Mouse (Mus musculus) limb, embryonic 11.5 days (tissue): ENCODE data around the gene Sertad1. TPM values are rescaled to one million over a fixed set of nuclear protein-coding genes. Genes with fewer than 3 reads are reported as not detected.

Experiments
- ATAC-seq: fragments of 200-750 bp; cut with Nextera tagmentation; 2 replicates; pipeline ENCODE4 v1.8.0; 2017; ENCODE audit warnings: low read depth; ENCODE audit not compliant: insufficient number of reproducible peaks, low FRiP score, low TSS enrichment
- DNase-seq: peaks from one replicate; pipeline ENCODE4 v3.0.0-alpha.2; 2015; ENCODE audit warnings: low spot score
- H3K27ac ChIP-seq: fragments of 300-500 bp; sonication (generic); replicated peaks from 2 replicates; pipeline ENCODE4 v1.5.1; 2014; ENCODE audit warnings: low read depth, mild to moderate bottlenecking, low read length
- H3K27me3 ChIP-seq: fragments of 300-500 bp; sonication (generic); 2 replicates; pipeline ENCODE4 v1.6.1; 2014; ENCODE audit warnings: mild to moderate bottlenecking, low read length, mixed read lengths; ENCODE audit not compliant: control insufficient read depth, insufficient read depth
- H3K36me3 ChIP-seq: fragments of 300-500 bp; sonication (generic); 2 replicates; pipeline ENCODE4 v1.6.1; 2014; ENCODE audit warnings: mild to moderate bottlenecking, low read length, moderate library complexity, mixed read lengths; ENCODE audit not compliant: control insufficient read depth, insufficient read depth
- H3K4me1 ChIP-seq: fragments of 300-500 bp; sonication (generic); 2 replicates; pipeline ENCODE4 v1.6.1; 2014; ENCODE audit warnings: low read length, mixed read lengths; ENCODE audit not compliant: control insufficient read depth, insufficient read depth
- H3K4me2 ChIP-seq: fragments of 300-500 bp; sonication (generic); 2 replicates; pipeline ENCODE4 v1.6.1; 2014; ENCODE audit warnings: low read depth, mild to moderate bottlenecking, moderate library complexity; ENCODE audit not compliant: severe bottlenecking
- H3K4me3 ChIP-seq: fragments of 300-500 bp; sonication (generic); 2 replicates; pipeline ENCODE4 v1.5.1; 2014; ENCODE audit warnings: low read depth, low read length
- H3K9ac ChIP-seq: fragments of 300-500 bp; sonication (generic); 2 replicates; pipeline ENCODE4 v1.6.1; 2014; ENCODE audit warnings: mild to moderate bottlenecking, low read length
- H3K9me3 ChIP-seq: fragments of 300-500 bp; sonication (generic); 2 replicates; pipeline ENCODE4 v1.6.1; 2016; ENCODE audit warnings: low read length; ENCODE audit not compliant: control insufficient read depth
- WGBS: fragments of 180-500 bp; shearing (Covaris S2); extraction: QIAGEN DNeasy Blood & Tissue Kit; methylation state at CpG from one replicate; pipeline ENCODE4 v1.1.7; 2014; 5-methylcytosine and 5-hydroxymethylcytosine counted together
- polyA plus RNA-seq: library from polyadenylated mRNA; unstranded; fragments of >200 nt; fragmentation: Nextera tagmentation; extraction: Ambion mirVana; gene quantifications from 2 replicates; pipeline ENCODE4 v1.2.1, GENCODE M21; 2014

The Sertad1 gene
- 29.0 and 31.5 TPM in 2 replicates for polyA plus RNA-seq

DNA sequence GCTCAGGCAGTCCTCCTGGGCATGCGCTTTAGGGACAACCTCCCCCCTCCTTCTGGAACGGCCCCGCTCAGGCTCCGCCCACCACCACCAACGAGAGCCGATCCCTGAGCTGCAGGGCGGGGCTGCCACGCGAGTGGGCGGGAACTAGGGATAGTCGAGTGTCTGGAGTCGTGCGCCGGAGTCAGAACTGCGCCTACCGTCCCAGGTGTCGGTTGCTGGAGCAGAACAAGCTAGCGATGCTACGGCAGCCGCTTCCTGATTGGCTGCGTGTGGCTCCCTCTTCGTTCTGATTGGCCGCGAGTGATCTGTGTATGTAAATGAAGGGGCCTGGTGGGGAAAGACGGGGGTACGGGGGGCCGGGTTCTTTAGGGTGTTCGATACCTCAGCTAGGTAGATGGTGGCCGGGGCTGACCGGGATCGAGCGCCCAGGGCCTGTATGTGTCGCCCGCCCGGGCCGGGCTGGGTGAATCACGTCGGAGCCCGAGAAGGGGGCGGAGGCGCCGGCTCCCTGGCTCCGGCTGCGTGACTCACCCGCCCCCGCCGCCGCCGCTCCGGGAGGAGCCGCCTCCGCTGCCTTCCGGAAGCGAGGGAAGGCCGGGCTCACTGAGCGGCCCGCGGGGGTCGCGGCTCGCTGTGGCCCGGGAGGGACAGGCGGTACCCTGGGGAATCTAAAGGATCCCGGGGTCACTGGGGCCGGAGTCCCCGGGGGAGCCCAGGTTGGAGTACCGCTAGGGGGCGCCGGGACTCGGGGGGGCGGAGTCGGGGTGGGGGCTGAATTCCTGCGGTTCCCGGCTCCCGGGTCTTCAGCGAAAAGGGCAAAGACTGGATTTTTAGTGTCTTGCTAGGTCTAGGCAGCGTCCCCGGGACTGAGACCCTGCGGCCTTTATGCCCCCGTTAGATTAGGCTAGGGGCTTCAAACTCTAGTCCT lies at the start of gene Sertad1:
Gene Sertad1, plus strand, starts transcription at position 141 of the 928 bp plus-strand sequence.
- WGBS = under 1% methylated on average over 79 of the region's 80 CpGs
- H3K4me1 ChIP-seq = peaks cover 9% of the 10 kb centered on the region; the same call in 1 of the 2 replicates
- ATAC-seq (peak; percentile 94), DNase-seq (peak; percentile 100)
- H3K4me3 ChIP-seq = peak within 1 kb of the TSS; percentile 78
- H3K9me3 ChIP-seq = no peaks in the 10 kb centered on the region
- peak within 1 kb of the TSS; percentile 82 for H3K9ac ChIP-seq
- H3K4me2 ChIP-seq = peak within 1 kb of the TSS; percentile 66
- H3K27me3 ChIP-seq = no peaks in the 10 kb centered on the region
- H3K27ac ChIP-seq = peak within 1 kb of the TSS; percentile 97
- H3K36me3 ChIP-seq = no peaks in the 10 kb centered on the region; the same call in 1 of the 2 replicates

DNA sequence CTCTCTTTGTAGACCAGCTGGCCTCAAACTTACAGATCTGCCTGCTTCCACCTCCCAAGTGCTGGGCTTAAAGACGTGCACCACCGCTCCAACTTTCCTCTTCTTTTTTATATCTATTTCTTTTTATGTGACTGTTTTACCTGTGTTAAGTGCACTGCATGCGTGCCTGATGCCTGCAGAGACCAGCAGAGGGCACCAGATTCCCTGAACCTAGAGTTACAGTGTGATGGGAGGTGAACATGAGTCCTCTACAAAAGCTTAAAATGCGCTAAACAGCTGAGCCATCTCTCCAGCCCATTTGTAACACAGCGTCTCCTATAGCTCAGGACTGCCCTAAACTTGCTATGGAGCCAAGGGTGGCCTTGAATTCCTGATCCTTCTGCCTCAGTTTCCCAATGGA lies 49.2 kb upstream of the Sertad1 start:
- 59% methylated on average over 5 of the region's 5 CpGs for WGBS
- H3K4me1 ChIP-seq = no peaks in the 10 kb centered on the region
- no peak overlapping the region for H3K4me3 ChIP-seq
- ATAC-seq = no peak
- DNase-seq = peak; percentile 55
- no peak overlapping the region for H3K27ac ChIP-seq
- H3K9me3 ChIP-seq = no peaks in the 10 kb centered on the region; the same call in 1 of the 2 replicates
- no peak overlapping the region for H3K4me2 ChIP-seq
- peaks cover 15% of the 10 kb centered on the region for H3K27me3 ChIP-seq
- no peak overlapping the region for H3K9ac ChIP-seq
- H3K36me3 ChIP-seq = no peaks in the 10 kb centered on the region

DNA sequence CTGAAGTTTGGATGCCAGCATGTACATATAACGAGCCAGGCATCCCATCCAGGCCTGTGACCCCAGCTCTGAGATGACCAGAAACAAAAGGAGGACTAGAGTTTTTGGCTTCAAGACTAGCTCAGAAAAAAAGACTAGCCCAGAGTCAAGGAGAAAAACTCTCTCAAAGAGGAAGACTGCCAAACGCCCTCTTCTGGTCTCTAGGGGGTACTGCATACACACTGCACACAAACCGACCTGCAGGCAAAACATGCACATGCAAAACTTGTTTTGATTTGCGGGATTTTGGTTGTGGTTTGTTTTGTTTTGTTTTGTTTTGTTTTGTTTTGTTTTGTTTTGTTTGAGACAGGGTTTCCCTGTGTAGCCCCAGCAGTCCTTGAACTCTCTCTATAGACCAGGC lies 46.7 kb upstream of the Sertad1 start:
- Histone ChIP-seq H3K4me3 (no peak overlapping the region), H3K36me3 (no peaks in the 10 kb centered on the region), H3K27me3 (peaks cover 1% of the 10 kb centered on the region; the same call in 1 of the 2 replicates), H3K9ac (no peak overlapping the region), H3K4me1 (no peaks in the 10 kb centered on the region), H3K4me2 (no peak overlapping the region), H3K9me3 (no peaks in the 10 kb centered on the region; the same call in 1 of the 2 replicates), H3K27ac (no peak overlapping the region)
- 80% methylated on average over 4 of the region's 4 CpGs for WGBS
- ATAC-seq = no peak
- no peak for DNase-seq

GRCm38 (mm10) chr7:27446051-27446450 lies 40.7 kb upstream of the Sertad1 start:
- ATAC-seq (no peak), DNase-seq (peak; percentile 29)
- 3% methylated on average over 18 of the region's 18 CpGs for WGBS
- Histone ChIP-seq H3K9ac (peak overlapping the region; percentile 56), H3K4me1 (0 out of 2 replicates have a peak, but pooled peaks cover 4% of the 10 kb centered on the region), H3K36me3 (no peaks in the 10 kb centered on the region), H3K27ac (no peak overlapping the region), H3K4me3 (peak overlapping the region; percentile 38), H3K27me3 (peaks cover 24% of the 10 kb centered on the region), H3K4me2 (peak overlapping the region; percentile 94), H3K9me3 (no peaks in the 10 kb centered on the region; the same call in 1 of the 2 replicates)

DNA sequence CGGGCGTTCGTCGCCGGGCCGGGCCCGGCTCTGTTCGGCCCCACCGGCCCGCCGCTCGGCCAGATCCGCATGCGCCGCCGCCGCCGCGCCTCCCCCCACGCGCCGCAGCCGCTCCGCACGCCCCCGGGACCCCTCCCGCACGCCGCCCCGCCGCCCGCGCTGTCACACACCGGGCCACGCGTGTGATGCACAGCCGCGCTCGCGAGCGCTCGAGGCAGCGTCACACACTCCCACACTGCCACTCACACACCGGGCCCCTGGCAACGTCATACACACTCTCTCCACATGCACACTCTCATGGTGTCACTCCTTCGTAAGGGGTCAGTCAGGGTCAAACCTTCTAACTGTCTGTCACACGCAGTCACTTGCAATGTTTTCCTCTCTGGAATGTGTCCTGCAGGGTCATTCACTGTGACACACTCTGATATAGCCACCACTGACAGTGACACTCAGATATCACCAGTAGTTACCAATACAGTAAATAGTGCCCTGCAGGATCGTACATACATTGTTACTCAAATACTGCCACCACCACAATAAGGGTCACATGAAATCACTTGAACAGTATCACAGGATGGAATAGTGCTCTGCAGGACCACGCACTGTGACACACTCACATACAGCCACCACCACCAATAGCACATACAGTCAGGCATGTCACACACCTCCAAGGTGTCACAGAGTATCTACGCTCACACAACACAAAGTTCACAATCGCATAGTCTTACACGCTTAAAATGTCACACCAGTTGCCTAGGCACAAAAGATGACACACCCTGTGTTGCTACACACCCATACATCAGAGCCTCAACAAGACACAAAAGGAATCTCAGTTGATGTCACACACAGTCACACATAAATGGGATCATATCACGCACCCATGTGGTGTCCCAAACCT lies 39.9 kb upstream of the Sertad1 start:
- 8% methylated on average over 51 of the region's 53 CpGs for WGBS

GRCm38 (mm10) chr7:27447419-27448286 lies 39.1 kb upstream of the Sertad1 start, which contains the start of the genes Sptbn4 and Blvrb:
Gene Sptbn4 (minus strand): TSS chr7:27447686.
Gene Blvrb (plus strand): TSS chr7:27447978.
- H3K4me3 ChIP-seq = peak within 1 kb of the TSS; percentile 49
- peak within 1 kb of the TSS; percentile 56 for H3K9ac ChIP-seq
- peak; percentile 97 for DNase-seq
- ATAC-seq = peak; percentile 90
- H3K4me1 ChIP-seq = 0 out of 2 replicates have a peak, but pooled peaks cover 4% of the 10 kb centered on the region
- peak within 1 kb of the TSS; percentile 42; the same call in 1 of the 2 replicates for H3K27ac ChIP-seq
- H3K4me2 ChIP-seq = peak within 1 kb of the TSS; percentile 94
- H3K36me3 ChIP-seq = no peaks in the 10 kb centered on the region
- WGBS = 1% methylated on average over 54 of the region's 54 CpGs
- peaks cover 24% of the 10 kb centered on the region for H3K27me3 ChIP-seq
- H3K9me3 ChIP-seq = no peaks in the 10 kb centered on the region

More for the DNA sequence above, 39.9 kb upstream of the Sertad1 start:
- Histone ChIP-seq H3K27ac (no peak overlapping the region), H3K4me1 (0 out of 2 replicates have a peak, but pooled peaks cover 4% of the 10 kb centered on the region), H3K9ac (peak overlapping the region; percentile 56), H3K36me3 (no peaks in the 10 kb centered on the region), H3K4me3 (peak overlapping the region; percentile 49), H3K9me3 (no peaks in the 10 kb centered on the region), H3K27me3 (peaks cover 24% of the 10 kb centered on the region), H3K4me2 (peak overlapping the region; percentile 94)
- peak; percentile 3; the same call in 1 of the 2 replicates for ATAC-seq
- DNase-seq = peak; percentile 36

DNA sequence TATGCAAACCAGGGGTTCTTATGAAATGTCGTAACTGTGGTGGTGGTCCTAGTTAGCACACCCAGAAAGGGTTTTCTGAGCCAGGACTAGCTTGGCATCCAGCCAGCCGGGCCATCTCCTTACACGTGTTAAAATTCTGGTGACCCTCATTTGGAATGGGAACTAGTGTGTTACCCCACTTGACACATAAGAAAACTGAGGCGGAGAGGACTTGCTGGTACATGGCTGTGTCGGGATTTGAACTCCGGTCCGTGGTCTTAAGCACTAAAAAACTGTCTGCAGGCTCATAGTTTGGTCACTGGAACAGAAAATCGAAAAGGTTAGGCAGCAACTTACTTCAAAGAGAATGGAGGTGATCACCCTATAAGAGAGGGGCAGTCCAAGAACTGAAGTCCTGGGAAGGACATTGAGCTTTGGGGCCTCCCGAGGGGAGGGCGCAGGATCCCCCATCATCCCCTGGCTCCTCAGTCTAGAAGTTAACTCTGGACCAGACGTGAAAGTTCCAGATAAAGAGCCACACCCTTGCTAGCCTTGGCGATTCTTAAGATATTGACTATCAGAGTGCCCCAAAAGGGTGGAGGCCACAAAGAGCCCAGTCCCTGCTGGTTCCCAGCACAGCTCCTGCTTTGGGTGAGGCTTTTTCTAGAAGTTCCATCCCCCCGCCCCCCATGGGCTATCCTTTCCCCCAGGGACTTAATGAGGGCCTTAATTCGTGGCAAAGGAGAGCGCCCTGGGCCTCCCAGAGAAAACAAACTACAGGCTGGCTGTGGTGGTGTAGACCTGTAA lies 38.1 kb upstream of the Sertad1 start:
- H3K4me1 ChIP-seq = 0 out of 2 replicates have a peak, but pooled peaks cover 4% of the 10 kb centered on the region
- peak overlapping the region; percentile 42; the same call in 1 of the 2 replicates for H3K27ac ChIP-seq
- H3K27me3 ChIP-seq = peaks cover 24% of the 10 kb centered on the region
- 59% methylated on average over 15 of the region's 15 CpGs for whole genome bisulfite sequencing
- peak overlapping the region; percentile 49 for H3K4me3 ChIP-seq
- H3K36me3 ChIP-seq = no peaks in the 10 kb centered on the region
- no peaks in the 10 kb centered on the region for H3K9me3 ChIP-seq
- H3K9ac ChIP-seq = no peak overlapping the region
- DNase-seq = no peak
- ATAC-seq = 0 out of 2 replicates have a peak, but pooled peaks have one; percentile 2
- H3K4me2 ChIP-seq = peak overlapping the region; percentile 89
